Mouse (Mus musculus): Measurements from ENCODE around the gene Tpcn2. TPM values are rescaled to one million over a fixed set of nuclear protein-coding genes. Genes with fewer than 3 reads are reported as not detected.

The Tpcn2 gene
- 37.2 and 39.1 TPM in 2 replicates for polyA plus RNA-seq (2012; rRNA removed)

DNA sequence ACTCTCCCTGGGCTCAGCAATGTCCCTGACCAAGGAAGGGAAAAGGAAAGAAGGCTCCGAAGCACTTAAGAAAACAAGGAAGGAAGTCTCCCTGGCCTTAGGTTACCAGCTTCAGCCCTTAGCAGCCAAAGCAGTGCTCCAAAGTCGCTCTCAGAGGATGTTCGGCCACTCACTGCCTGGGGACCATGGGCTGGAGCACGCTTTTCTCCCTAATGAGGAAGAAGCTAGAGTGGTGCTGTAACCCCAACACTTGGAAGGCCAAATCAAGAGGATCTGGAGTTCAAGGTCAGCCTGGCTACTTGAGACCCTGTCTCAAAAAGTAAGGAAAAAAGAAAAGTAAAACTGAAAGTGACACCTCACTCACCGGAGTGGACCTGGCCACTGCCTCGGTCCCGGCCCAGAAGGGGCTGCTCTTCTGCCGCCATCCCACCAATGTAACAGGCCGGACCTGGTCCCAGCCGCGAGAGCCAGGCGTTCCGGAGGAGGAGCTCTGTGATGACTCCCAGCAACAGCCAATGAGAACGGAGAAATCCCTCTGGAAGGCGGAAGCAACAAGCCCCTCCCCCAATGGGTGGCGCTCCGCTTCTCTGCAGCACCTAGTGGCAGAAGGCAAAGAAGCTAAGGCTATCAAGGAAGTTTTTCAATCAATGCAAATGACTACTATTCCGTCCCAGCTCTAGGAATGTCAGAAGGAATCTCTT lies at the start of gene Tpcn2:
Gene Tpcn2 (minus strand): TSS at position 525 of the 701 bp plus-strand sequence.

DNA sequence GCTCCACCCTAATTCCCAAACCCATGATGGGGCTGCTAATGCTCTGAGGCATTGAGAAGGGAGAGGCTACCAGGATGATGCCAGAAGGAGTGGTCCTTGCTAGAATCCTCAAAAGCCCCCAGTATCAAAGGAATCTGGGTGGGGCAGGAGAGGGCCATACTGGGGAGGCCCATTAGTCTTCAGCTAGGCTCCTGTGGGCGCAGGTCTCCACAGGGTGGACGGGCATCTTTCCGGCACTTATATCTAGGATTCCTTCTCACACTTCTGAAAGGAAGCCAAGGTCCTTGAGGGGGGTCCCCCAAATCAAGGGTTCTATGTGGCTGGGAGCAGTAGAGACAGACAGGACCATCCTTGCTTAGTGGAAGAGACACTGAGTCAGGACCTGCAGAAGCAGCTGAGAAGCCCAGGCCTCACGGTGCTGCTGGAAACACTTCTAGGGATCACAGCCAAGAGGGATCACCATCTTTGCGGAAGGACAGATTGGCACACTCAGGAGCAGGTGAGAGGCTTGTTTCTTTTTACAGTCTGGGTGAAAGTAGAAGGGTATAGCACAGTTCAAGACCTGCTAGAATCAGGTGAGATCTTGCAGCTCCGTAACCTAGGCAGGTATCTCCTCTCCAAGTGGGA lies 31.1 kb upstream of the Tpcn2 start, which contains the start of gene Mrgprd:
Gene Mrgprd (plus strand): TSS at position 51 of the 627 bp plus-strand sequence.

DNA sequence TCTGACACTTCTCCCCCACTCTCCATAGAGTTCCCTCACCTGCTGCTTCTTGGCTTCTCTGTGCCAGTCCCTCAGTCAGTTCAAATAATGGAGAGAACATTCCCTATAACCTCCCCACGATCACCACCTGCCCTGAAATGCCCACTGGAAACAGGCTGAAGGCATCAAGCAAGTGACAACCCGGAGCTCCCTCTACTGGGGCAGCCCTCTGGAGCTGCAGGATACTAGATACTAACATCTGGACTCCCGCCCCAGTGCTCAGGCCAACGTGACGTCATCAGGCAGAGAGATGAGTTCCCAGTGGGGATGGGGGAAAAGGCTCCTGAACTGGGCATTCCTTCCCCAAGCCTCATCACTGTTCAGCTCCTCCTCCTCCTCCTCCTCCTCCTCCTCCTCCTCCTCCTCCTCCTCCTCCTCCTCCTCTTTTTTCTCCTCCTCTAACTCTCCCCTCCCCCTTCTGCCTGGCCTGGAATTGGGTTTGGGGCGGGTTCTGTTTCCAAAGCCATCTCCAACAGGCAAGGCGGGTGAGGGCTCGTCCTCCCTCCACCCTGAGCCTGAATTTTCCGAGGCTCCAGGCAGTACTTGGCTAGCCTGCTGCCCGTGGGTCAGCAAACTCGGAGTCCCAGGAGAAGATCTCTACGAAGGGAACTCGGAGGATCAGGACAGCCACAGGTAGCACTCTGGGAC lies 16.7 kb upstream of the Tpcn2 start, which contains the start of gene Mrgprf:
Gene Mrgprf (plus strand): TSS at position 508 of the 687 bp plus-strand sequence.

GRCm38 (mm10) chr7:145208006-145208405 lies 75.8 kb downstream of the Tpcn2 start, which contains the start of gene 1810010D01Rik:
1810010D01Rik (minus strand) TSS chr7:145208119.

Other genes starting within 250 kb of the Tpcn2 start
- gene 1810010D01Rik, start 75.9 kb downstream of the Tpcn2 start, polyA plus RNA-seq (2012; rRNA removed) = 3.2 and 5.8 TPM in 2 replicates
- 34.0 and 51.8 TPM in 2 replicates for gene Mrgprf, start 16.8 kb upstream of the Tpcn2 start, polyA plus RNA-seq (2012; rRNA removed)
- gene Mrgprd, start 30.8 kb upstream of the Tpcn2 start, polyA plus RNA-seq (2012; rRNA removed) = not detected in 2 replicates

Data from ovary, adult 2 months (tissue).